Mouse (Mus musculus) layer of hippocampus, adult 9-11 months (tissue): ENCODE measurements around the gene Krtap28-13.

ENCODE experiments used
- DNase-seq: peaks from one replicate; pipeline ENCODE4 v3.0.0; 2022

Krtap28-13 gene

GRCm38 (mm10) chr1:83060643-83061042 is at the start of gene Krtap28-13:
Gene Krtap28-13, plus strand, starts transcription at chr1:83060930.
- no peak for DNase-seq

DNA sequence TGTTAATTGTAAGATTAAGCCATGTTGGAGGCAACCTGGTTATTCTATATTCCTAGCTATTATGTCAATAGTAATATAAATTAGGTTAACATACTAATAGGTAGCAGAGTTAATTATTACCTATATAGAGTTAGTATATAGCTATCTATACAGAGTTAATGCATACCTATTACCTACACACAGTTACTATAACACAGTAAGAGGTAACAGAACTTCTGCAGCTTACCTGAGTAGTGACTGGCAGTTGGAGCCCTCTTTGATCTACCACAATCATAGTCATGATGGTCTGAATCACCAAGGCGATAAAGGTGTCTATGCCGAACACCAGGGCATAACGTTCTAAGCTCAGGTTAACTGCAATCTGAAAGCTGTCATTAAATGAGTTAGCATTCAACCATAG is 46.3 kb upstream of the Krtap28-13 start:
- no peak for DNase-seq

DNA sequence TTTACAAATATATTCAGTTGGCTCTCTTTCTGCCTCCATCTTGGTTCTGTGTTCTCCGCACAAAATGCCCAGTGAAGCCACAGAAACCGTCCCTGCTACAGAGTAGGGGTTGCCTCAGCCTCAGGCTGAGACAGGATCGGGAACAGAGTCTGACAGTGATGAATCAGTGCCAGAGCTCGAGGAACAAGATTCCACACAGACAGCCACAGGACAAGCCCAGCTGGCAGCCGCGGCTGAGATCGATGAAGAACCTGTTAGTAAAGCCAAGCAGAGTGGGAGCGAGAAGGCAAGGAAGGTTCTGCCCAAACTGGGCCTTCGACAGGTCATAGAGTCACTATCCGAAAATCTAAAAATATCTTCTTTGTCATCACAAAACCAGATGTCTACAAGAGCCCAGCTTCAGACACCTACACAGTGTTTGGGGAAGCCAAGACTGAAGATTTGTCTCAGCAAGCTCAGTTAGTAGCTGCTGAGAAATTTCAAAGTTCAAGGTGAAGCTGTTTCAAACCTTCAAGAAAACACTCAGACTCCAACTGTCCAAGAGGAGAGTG is 45.3 kb upstream of the Krtap28-13 start:
- DNase-seq, result no peak

DNA sequence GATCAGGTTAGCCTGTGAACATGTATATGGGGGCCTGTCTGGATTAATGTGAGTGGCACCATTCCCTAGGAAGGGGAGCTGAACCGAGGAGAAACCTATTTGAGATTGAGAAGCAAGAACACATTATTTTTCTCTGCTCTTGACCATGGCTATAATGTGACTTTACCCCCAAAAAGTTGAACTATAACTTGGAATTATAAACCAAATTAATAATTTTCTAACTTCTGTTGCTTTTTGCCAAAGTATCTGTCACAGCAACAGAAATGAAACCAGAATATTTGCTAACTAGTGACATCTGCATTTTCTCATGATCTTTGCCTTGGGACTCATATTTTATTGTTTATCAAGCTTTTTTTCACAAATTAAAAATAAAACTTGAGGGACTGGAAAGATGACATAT is 44.2 kb upstream of the Krtap28-13 start:
- DNase-seq, result no peak

DNA sequence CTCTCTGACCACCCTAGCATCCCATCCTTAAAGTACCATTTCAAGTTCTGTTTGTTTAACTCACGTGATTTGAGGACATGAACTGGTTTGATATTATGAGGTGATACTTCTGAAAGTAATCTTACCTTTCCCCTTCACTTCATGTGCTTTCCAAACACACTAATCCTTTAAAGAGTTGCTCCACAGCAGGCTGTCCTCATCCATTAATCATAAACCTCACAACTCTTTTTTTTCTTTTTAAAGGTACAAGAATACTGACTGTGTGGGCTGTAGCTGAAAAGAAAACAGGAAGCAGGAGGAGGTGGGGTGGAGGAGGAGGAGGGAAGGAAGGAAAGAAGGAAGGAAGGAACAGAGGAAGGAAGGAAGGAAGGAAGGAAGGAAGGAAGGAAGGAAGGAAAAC is 28.8 kb upstream of the Krtap28-13 start:
- no peak for DNase-seq

DNA sequence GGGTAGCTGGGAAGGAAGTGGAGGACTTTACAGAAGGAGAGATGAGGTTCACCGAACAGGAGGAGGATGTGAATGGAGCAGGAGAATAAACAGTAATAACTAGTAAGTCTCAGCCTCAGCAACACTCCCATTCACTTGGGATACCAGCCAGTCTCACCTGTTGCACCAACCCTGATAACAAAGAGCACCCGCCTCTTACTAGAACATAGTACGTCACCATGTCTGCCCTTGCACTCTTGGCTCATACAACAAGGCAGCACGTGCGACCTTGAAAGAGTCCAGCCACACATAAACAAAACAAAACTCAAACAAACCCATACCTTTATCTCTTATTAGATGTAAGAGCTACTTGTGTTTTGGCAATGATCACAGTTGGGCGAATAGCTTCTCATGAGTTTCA is 28.2 kb upstream of the Krtap28-13 start:
- no peak for DNase-seq

GRCm38 (mm10) chr1:83034509-83034908 is 26.2 kb upstream of the Krtap28-13 start:
- DNase-seq, result no peak

GRCm38 (mm10) chr1:83036892-83037667 is 23.6 kb upstream of the Krtap28-13 start:
- no peak for DNase-seq

DNA sequence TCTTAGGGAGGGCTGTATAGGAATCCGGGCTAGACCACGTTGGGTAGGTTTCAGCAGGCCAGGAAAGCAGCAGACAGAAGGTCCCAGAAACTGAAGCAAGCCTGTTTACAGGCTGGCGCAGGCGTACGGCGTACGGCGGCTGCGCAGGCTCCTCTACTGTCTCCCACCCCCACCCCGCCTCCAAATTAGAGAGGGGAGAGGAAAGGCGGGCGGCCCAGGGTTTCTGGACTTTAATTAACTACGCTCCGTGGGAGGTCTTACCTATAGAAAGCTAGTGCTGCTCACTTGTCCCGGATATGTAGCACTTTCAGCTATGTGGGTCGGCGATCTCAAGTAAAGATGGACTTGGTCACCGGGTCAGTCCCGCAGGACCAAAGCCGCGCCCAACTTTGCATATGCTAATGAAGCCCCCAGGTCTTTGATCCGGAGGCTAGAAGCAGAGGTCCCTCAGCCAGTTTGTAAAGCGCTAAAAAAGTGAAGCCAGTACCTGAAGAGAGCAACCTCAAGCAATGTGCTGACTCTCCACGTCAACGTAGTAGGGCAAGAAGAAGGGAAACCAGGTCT is 22.5 kb upstream of the Krtap28-13 start, which contains the start of gene Slc19a3:
Gene Slc19a3 (minus strand): TSS at position 340 of the 564 bp plus-strand sequence.
- DNase-seq, result peak; percentile 25

GRCm38 (mm10) chr1:83039080-83039479 is 21.6 kb upstream of the Krtap28-13 start:
- no peak for DNase-seq

DNA sequence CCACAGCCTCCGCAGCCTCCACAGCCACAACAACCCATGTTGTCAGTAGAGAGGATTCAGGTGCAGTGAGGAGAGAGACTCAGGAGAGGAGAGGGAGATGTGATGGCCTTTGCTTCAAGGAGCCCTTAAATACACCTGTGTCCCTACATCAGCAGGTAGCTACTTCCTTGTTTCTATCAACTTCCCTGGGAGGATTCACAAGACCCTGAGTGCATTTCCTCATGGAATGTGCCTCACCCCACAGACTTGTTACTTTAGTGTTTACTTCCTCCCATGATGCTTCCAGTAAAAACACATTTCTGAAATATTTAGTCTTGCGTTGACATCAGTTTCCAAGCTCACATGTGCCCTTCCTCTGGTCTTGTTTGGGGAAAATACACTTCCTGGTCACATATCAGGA is 18.4 kb upstream of the Krtap28-13 start, which contains the start of gene Krtap28-10:
Gene Krtap28-10 (minus strand): TSS at position 101 of the 400 bp plus-strand sequence.
- no peak for DNase-seq

- DNase-seq, result no peak
Observed at GRCm38 (mm10) chr1:83044882-83045427, 15.8 kb upstream of the Krtap28-13 start, which contains the start of gene Gm47969. Gene Gm47969, plus strand, starts transcription at chr1:83044932.

GRCm38 (mm10) chr1:83058481-83058880 is 2.2 kb upstream of the Krtap28-13 start:
- DNase-seq, result no peak

DNA sequence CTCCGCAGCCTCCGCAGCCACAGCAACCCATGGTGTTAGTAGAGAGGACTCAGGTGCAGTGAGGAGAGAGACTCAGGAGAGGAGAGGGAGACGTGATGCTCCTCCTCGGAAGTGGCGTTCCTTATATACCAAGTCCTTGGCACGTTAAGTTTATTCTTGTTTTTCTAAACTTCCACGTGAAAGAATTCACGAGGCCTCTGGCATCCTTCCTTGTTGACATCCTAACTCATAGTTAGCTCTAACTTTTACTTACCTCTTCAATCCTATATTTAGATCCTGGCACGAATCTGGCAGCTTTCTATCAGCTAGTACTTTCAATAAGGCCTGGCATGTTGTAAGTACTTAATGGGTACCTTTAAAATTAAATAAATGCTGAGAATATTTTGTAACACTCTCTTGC is 1.5 kb upstream of the Krtap28-13 start, which contains the start of gene A030005K14Rik:
Gene A030005K14Rik (minus strand): TSS at position 101 of the 400 bp plus-strand sequence.
- no peak for DNase-seq

GRCm38 (mm10) chr1:83064851-83065250 is 4.1 kb downstream of the Krtap28-13 start:
- DNase-seq, result no peak

GRCm38 (mm10) chr1:83066577-83066976 is 5.8 kb downstream of the Krtap28-13 start:
- no peak for DNase-seq

GRCm38 (mm10) chr1:83067205-83067604 is 6.5 kb downstream of the Krtap28-13 start:
- no peak for DNase-seq

DNA sequence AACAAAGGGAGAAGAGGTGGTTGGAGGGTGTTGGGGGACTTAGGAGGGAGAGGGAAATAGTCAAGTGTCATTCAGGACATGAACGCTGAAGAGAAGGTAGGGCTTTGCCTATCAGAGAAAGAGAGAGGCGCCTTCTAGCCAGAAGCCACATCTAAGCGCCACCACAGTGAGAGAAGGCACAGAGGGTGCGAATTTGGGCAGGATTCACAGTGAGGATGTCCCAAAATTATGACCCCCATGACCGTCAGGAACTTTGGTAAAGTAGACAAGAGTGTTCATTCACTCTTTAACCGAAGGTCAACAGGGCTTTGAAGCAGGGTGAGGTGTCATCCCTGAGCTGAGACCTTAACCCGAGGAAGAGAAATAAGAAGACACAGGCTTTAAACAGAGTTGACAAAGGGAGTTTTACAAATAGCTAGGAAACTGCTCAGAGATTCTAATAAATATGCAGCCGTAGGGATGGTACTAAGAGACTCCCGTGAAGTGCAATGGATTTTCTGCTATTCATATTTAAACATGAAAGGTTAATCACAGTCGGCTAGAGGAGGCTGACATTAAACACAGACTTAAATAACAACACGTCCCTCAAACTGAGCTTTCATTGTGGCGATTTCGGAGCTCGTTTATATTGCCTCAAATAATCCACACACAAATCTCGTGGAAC is 14.9 kb downstream of the Krtap28-13 start:
- no peak for DNase-seq

GRCm38 (mm10) chr1:83076190-83076917 is 15.6 kb downstream of the Krtap28-13 start:
- peak; percentile 9 for DNase-seq

GRCm38 (mm10) chr1:83077016-83077415 is 16.3 kb downstream of the Krtap28-13 start:
- DNase-seq, result no peak

DNA sequence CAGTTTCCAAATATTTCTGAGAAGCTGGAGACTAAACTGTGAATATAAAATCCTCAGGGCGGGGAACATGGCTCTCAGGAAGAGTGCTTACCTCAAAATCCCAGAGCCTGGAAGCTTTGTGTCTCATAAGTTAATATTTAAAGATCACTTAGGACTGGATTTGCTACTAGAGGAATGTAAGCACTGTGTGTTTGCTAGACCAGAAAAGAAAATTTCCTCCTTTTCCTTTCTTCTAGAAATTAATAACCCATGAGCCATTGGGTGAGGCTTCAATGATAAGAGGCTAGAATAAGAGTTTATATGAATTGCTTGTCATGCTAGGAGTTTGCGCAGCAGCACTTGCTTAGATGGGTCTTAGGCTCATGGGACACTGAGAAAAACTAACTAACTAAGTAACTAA is 24.1 kb downstream of the Krtap28-13 start:
- no peak for DNase-seq

GRCm38 (mm10) chr1:83091268-83091667 is 30.5 kb downstream of the Krtap28-13 start:
- no peak for DNase-seq
